Mouse (Mus musculus) liver, embryonic 16.5 days (tissue): ENCODE results near the gene Tm4sf1. TPM values are rescaled to one million over a fixed set of nuclear protein-coding genes. Genes with fewer than 3 reads are reported as not detected.

Experiments
- ATAC-seq: fragments of 200-750 bp; cut with Nextera tagmentation; 2 replicates; pipeline ENCODE4 v1.8.0; 2017; ENCODE audit warnings: low read depth, mild to moderate bottlenecking, moderate number of reproducible peaks, moderate library complexity
- H3K27ac ChIP-seq: fragments of 300-500 bp; sonication (generic); 2 replicates; pipeline ENCODE4 v1.5.1; 2014; ENCODE audit warnings: mild to moderate bottlenecking, low read length
- H3K27me3 ChIP-seq: fragments of 300-500 bp; sonication (generic); 2 replicates; pipeline ENCODE4 v1.6.1; 2014; ENCODE audit warnings: low read depth, low read length, mixed read lengths; ENCODE audit not compliant: control insufficient read depth, insufficient read depth
- H3K36me3 ChIP-seq: fragments of 300-500 bp; sonication (generic); 2 replicates; pipeline ENCODE4 v1.6.1; 2014; ENCODE audit warnings: mild to moderate bottlenecking; ENCODE audit not compliant: control insufficient read depth, insufficient read depth
- H3K4me1 ChIP-seq: fragments of 300-500 bp; sonication (generic); 2 replicates; pipeline ENCODE4 v1.6.1; 2014; ENCODE audit warnings: low read depth, low read length, mixed read lengths; ENCODE audit not compliant: control insufficient read depth
- H3K4me2 ChIP-seq: fragments of 300-500 bp; sonication (generic); 2 replicates; pipeline ENCODE4 v1.6.1; 2014; ENCODE audit warnings: low read depth, low read length, mixed read lengths
- H3K4me3 ChIP-seq: fragments of 300-500 bp; sonication (generic); 2 replicates; pipeline ENCODE4 v1.5.1; 2014; ENCODE audit warnings: low read depth, mild to moderate bottlenecking, low read length
- H3K9ac ChIP-seq: fragments of 300-500 bp; sonication (generic); 2 replicates; pipeline ENCODE4 v1.6.1; 2014; ENCODE audit warnings: low read depth, low read length
- H3K9me3 ChIP-seq: fragments of 300-500 bp; sonication (generic); replicated peaks from 2 replicates; pipeline ENCODE4 v1.6.1; 2016; ENCODE audit warnings: low read length; ENCODE audit not compliant: control insufficient read depth
- WGBS: fragments of 180-500 bp; shearing (Covaris S2); extraction: QIAGEN DNeasy Blood & Tissue Kit; methylation state at CpG from one replicate; pipeline ENCODE4 v1.1.7; 2014; ENCODE audit not compliant: insufficient replicate concordance; 5-methylcytosine and 5-hydroxymethylcytosine counted together
- polyA plus RNA-seq: library from polyadenylated mRNA; unstranded; fragments of >200 nt; fragmentation: Nextera tagmentation; extraction: Ambion mirVana; gene quantifications from 2 replicates; pipeline ENCODE4 v1.2.1, GENCODE M21; 2015

Tm4sf1 gene
- polyA plus RNA-seq, result 13.2 and 13.3 TPM in 2 replicates

DNA sequence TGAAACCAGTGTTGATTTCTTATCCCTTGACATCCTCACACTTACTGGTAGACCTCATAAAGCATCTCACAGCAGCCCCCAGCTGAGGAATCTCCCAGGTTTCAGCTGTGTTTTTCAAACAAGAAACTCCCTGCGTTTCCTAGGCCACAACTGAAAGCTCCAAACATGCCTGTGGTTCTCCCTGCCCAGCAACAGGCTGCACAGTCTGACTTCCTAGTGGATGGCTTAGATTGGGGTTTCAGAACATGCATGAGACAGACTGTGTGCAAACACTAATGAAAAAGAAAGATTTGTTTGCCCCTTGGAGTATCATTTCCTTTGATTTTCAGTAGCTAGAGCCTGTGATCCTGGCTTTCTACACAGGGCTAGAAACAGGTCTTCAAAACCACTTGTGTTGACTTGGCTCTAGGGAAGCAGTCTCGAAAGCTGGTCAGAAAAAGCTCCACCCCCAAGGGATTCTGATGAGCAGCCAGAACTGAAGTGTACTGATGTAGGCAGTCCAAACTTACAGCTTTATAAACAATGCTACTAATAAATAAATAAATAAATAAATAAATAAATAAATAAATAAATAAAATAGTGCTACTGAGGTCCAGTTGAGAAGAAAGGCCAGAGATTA, at the start of gene Tm4sf1:
Tm4sf1 (minus strand) TSS at position 68 of the 619 bp plus-strand sequence.
- H3K27me3 ChIP-seq, result no peaks in the 10 kb centered on the region
- ATAC-seq, result no peak
- no peaks in the 10 kb centered on the region for H3K36me3 ChIP-seq
- no peaks in the 10 kb centered on the region for H3K9me3 ChIP-seq
- H3K4me3 ChIP-seq, result no peak within 1 kb of the TSS
- 52% methylated on average over 2 of the region's 2 CpGs for WGBS
- H3K4me2 ChIP-seq, result no peak within 1 kb of the TSS
- no peaks in the 10 kb centered on the region for H3K4me1 ChIP-seq
- H3K27ac ChIP-seq, result no peak within 1 kb of the TSS
- H3K9ac ChIP-seq, result no peak within 1 kb of the TSS

DNA sequence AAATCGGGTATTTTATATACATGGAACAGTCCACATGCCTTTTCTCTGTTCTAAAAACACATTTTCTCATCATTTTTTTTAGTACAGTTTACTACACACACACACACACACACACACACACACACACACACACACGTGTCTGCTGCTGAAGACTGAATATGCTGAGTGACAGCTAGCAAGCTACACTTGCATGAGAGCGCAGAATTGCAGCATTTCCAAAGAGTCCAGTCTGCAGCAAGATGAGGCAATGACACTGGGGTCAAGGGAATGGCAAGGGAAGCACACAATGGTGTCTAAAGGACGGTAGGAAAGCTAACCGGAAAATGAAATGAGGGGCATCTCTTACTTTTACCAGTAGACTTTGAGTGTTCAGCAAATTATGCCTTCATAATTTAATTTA, 43.0 kb upstream of the Tm4sf1 start:
- Histone ChIP-seq H3K4me2 (no peak overlapping the region), H3K4me1 (no peaks in the 10 kb centered on the region), H3K9ac (no peak overlapping the region), H3K9me3 (no peaks in the 10 kb centered on the region), H3K27me3 (no peaks in the 10 kb centered on the region), H3K4me3 (no peak overlapping the region), H3K36me3 (no peaks in the 10 kb centered on the region), H3K27ac (peak overlapping the region; percentile 82)
- peak; percentile 73 for ATAC-seq
- WGBS, result 39% methylated on average over 5 of the region's 5 CpGs

DNA sequence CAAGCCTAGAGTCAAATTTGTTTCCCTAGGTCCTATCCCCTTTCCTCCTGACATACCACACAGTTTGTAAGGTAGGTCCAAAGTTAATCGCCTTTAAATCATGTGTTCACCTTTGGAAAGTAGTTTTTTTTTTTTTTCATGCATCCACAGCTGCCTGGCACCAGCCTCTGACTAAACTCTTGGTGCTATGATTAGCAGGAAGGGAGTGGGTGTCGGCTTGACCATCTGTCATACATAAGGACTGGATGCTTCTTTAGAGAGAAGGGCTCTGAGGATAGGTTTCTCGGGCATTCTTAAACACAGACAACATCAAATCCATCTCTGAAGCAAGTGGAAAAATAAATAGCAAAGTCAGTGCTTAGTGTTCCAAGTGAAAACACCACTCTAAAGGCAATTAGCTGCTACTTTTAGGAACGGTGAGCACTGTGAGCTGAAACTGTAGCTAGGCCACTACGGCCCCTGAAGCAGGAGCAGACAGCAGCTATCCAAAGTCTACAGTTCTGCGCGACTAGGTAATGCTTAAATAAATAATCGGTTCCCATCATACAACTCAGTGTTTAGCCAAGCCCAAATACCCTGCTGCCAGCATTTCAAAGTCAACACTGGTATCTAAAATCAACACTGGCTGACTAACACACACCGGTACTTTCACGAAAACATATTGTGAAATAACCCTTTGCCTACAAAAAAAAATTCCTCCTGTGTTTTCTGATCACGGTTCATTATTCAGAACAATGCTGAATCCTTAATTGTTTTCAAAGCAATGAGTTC, 42.2 kb upstream of the Tm4sf1 start:
- peak overlapping the region; percentile 86 for H3K27ac ChIP-seq

DNA sequence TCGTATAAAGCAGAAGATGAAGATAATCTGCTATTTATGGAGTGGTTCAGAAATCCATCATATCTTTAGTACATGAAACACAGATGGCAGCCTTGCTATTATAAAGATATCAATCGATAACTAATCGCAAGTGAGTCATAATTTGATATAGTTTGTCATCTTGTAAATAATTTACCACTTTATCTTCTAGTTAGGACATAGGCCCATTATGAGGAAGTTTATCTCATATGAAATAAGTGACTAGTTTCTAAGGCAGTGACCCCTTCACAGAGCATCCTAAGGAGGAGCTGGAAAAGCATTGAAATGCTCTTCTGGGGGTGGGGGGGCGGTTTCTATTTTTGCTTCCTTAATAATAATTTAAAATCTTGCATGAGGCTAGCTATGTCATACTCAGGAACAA, 41.2 kb upstream of the Tm4sf1 start:
- 55% methylated on average over 4 of the region's 4 CpGs for WGBS
- Histone ChIP-seq H3K4me1 (no peaks in the 10 kb centered on the region), H3K4me2 (no peak overlapping the region), H3K4me3 (no peak overlapping the region), H3K9me3 (no peaks in the 10 kb centered on the region), H3K36me3 (no peaks in the 10 kb centered on the region), H3K27me3 (no peaks in the 10 kb centered on the region), H3K9ac (no peak overlapping the region), H3K27ac (no peak overlapping the region)
- no peak for ATAC-seq

More for the DNA sequence above, 42.2 kb upstream of the Tm4sf1 start:
- no peaks in the 10 kb centered on the region for H3K36me3 ChIP-seq
- H3K4me2 ChIP-seq, result no peak overlapping the region
- no peaks in the 10 kb centered on the region for H3K4me1 ChIP-seq
- no peaks in the 10 kb centered on the region for H3K27me3 ChIP-seq
- H3K4me3 ChIP-seq, result no peak overlapping the region
- H3K9me3 ChIP-seq, result no peaks in the 10 kb centered on the region
- H3K9ac ChIP-seq, result no peak overlapping the region
- 50% methylated on average over 11 of the region's 11 CpGs for WGBS
- peak; percentile 90 for ATAC-seq

DNA sequence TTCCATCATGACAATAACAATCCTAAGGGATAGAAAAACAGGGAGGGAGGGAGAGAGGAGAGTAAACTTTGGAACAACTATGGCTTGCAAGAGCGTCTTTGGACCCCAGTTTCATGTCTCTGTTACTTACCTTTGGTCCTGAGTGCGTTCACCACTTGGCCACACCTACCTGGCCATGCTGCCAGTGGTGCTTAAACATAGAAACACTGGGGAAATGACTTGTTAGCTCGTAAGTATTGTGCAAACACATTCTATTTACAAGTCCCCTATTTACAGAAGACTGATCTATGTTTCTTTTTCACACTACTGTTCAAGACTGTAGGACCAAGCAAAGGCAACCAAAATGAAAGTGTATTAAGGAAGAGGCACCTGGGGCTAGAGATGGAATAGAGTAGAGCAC, 39.5 kb upstream of the Tm4sf1 start:
- peak; percentile 27 for ATAC-seq
- H3K4me2 ChIP-seq, result no peak overlapping the region
- no peaks in the 10 kb centered on the region for H3K9me3 ChIP-seq
- H3K4me3 ChIP-seq, result no peak overlapping the region
- no peaks in the 10 kb centered on the region for H3K36me3 ChIP-seq
- peak overlapping the region; percentile 57; the same call in 1 of the 2 replicates for H3K27ac ChIP-seq
- no peaks in the 10 kb centered on the region for H3K27me3 ChIP-seq
- WGBS, result 30% methylated on average over 3 of the region's 3 CpGs
- H3K4me1 ChIP-seq, result no peaks in the 10 kb centered on the region
- H3K9ac ChIP-seq, result no peak overlapping the region

DNA sequence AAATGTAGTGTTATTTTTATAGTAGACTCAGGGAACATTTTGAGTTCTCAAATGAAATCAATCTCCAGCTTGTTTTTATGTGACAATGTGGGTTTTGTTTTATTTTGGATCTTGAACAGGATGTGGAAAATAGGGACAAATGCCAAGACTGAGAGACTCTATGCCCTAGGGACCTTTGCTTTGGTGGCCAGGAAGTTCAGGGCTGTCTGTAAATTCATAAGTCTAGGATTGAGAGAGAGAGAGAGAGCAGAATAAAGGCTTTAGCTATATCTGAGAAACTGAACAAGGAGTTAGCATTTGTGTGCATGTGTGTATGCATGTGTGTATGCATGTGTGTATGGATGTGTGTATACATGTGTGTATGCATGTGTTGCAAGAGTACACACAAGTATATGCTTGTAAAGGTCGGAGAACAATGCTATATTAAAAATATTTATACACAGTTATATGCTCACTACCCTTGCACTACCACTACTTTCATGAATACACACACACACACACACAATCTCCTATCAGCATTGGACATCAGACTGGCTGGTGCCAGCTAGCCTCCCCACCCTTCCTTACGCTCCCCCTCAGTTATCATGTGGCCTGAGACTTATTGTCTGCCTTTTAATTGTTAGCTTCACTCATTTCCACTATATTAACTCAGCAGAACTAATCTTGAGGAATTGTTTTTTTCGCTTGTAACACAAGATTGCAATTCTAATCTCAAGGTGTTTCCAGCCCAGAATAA, 33.5 kb upstream of the Tm4sf1 start:
- Histone ChIP-seq H3K4me1 (no peaks in the 10 kb centered on the region), H3K36me3 (no peaks in the 10 kb centered on the region), H3K9me3 (no peaks in the 10 kb centered on the region), H3K9ac (no peak overlapping the region), H3K4me2 (no peak overlapping the region), H3K27me3 (no peaks in the 10 kb centered on the region), H3K27ac (no peak overlapping the region), H3K4me3 (no peak overlapping the region)
- no peak for ATAC-seq
- 39% methylated on average over 3 of the region's 3 CpGs for WGBS

DNA sequence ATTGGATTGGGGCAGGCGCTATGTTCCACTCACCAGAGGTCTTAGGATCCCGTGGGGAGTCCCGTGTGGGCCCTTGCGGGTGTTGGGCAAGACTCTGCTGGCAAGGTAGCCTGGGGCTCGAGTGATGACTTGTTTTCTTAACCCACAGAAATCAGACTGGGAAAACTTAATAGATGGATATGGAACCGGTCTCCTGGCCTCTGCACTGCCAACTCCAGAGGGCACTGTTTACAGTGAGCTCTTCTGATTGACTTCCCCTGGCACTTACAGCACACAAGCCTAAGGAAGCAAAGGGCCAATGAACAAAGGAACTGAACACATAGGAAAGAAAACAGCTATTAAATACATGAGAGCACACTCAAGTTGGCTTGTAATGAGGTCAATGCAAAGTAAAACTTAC, 26.2 kb upstream of the Tm4sf1 start:
- ATAC-seq, result no peak
- no peak overlapping the region for H3K4me3 ChIP-seq
- H3K27ac ChIP-seq, result no peak overlapping the region
- no peaks in the 10 kb centered on the region for H3K27me3 ChIP-seq
- WGBS, result 79% methylated on average over 4 of the region's 6 CpGs
- H3K9ac ChIP-seq, result no peak overlapping the region
- H3K4me2 ChIP-seq, result no peak overlapping the region
- no peaks in the 10 kb centered on the region for H3K9me3 ChIP-seq
- H3K4me1 ChIP-seq, result no peaks in the 10 kb centered on the region
- no peaks in the 10 kb centered on the region for H3K36me3 ChIP-seq

DNA sequence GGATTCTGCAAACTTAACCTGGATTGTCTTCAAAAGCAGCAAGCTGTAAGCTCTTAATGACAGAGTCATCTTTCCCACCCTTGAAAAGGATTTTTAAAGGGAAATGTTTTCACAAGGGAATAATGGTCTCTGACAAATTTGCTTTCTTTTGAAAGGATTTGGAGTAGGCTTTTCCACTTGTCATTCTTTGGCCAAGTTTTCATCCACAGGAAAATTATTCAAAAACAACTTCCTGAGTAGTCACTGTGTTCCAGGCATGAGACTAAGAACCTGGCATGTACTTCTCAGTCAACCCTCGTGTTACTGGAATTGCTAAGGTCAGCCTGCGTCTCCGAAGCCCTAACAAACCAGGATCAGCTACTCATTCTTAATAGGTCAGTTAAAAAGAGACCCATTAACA, 5.3 kb upstream of the Tm4sf1 start:
- Histone ChIP-seq H3K36me3 (no peaks in the 10 kb centered on the region), H3K9me3 (no peaks in the 10 kb centered on the region), H3K4me3 (no peak overlapping the region), H3K9ac (no peak overlapping the region), H3K27ac (no peak overlapping the region), H3K27me3 (no peaks in the 10 kb centered on the region), H3K4me1 (no peaks in the 10 kb centered on the region), H3K4me2 (no peak overlapping the region)
- 75% methylated on average over 3 of the region's 3 CpGs for WGBS
- ATAC-seq, result no peak

DNA sequence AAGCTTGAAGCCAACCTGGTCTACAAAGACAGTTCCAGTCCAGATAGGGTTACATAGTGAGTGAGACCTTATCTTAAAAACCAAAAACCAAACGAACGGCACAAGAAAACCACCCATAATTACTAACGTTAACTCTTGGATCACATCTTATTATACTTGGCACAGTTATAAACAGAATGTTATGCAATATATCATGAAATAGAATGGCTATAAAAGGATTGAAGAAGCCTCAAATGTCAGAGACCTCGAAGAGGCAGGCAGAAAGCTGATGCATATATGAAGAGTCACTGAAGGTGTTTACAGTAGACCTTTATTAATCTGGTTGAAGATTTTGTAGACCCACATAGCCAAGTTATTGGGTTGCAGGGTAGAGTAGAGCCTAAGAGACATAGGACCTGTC, 3.8 kb upstream of the Tm4sf1 start:
- H3K27ac ChIP-seq, result no peak overlapping the region
- no peaks in the 10 kb centered on the region for H3K36me3 ChIP-seq
- ATAC-seq, result no peak
- H3K4me3 ChIP-seq, result no peak overlapping the region
- H3K27me3 ChIP-seq, result no peaks in the 10 kb centered on the region
- H3K9me3 ChIP-seq, result no peaks in the 10 kb centered on the region
- no peak overlapping the region for H3K4me2 ChIP-seq
- no peaks in the 10 kb centered on the region for H3K4me1 ChIP-seq
- WGBS, result 63% methylated on average over 4 of the region's 4 CpGs
- H3K9ac ChIP-seq, result no peak overlapping the region
